Mouse (Mus musculus) urinary bladder, postnatal 4 days (tissue): ENCODE data around the gene 4833439L19Rik.
A peak's percentile ranks its signal among the peaks of the same experiment; 100 is the strongest.

Experiments
- DNase-seq, 2 experiments: peaks; one replicate each; pipeline ENCODE4 v3.0.0; 2021 to 2022; ENCODE audit warnings: low spot score in 2 of 2

Gene 4833439L19Rik

DNA sequence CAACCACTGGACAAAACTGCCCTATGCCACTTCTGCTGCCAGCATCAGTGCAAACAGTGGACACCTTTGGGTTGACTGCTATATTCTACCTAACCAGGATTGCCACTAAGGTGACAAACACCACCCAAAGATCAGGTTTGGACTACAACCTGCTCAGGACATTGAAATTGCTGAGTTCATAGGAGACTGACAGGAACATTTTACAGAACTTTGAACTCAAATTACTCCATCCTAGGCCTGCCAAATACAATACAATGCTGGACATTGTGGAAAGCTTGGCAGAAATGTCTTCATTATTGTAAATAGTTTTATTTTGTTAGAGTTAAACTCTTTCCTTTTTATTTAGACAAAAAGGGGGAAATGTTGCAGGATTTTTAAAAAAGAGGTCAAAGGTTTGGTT lies 44.1 kb downstream of the 4833439L19Rik start:
- DNase-seq: no peak

- DNase-seq: no peak
Observed at GRCm38 (mm10) chr13:54520221-54520620, 45.0 kb downstream of the 4833439L19Rik start.

DNA sequence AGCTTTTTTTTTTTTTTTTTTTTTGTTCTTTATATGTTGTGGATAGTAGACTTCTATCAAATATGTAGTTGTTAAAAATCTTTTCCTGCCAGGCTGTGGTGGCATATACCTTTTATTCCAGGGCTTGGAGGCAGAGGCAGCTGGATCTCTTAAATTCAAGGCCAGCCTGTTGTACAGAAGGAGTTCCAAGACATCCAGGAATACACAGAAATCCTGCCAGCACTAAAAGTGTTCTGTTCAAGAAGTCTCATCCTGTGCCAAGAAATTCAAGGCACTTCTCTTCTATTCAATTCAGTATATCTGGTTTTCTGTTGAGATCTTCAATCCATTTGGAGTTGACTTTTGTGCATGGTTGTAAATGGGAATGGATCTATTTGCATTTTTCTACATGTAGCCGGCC lies 59.3 kb downstream of the 4833439L19Rik start:
- DNase-seq: no peak

GRCm38 (mm10) chr13:54504611-54505260 lies 60.5 kb downstream of the 4833439L19Rik start:
- DNase-seq: no peak

GRCm38 (mm10) chr13:54503604-54504521 lies 61.4 kb downstream of the 4833439L19Rik start, which contains the start of gene Simc1:
Gene Simc1, plus strand, starts transcription at chr13:54503779.
- DNase-seq: peak; percentile 56 to 73

DNA sequence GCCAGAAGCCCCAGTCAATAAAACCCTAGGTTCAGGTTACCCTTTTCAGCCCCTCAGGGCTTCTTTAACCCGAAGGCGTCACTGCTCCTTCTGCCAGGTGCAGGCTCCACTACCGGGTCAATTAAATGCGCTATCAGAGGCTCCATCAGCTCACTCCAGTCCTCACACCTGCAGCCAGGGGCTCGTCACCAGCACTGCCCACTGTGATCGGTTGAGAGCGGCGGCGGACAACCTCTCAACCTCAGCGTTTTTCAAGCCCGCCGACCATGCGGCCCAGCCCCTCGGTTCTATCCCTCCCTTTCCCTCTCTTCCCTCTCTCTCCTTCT lies 62.0 kb downstream of the 4833439L19Rik start:
- DNase-seq: no peak

DNA sequence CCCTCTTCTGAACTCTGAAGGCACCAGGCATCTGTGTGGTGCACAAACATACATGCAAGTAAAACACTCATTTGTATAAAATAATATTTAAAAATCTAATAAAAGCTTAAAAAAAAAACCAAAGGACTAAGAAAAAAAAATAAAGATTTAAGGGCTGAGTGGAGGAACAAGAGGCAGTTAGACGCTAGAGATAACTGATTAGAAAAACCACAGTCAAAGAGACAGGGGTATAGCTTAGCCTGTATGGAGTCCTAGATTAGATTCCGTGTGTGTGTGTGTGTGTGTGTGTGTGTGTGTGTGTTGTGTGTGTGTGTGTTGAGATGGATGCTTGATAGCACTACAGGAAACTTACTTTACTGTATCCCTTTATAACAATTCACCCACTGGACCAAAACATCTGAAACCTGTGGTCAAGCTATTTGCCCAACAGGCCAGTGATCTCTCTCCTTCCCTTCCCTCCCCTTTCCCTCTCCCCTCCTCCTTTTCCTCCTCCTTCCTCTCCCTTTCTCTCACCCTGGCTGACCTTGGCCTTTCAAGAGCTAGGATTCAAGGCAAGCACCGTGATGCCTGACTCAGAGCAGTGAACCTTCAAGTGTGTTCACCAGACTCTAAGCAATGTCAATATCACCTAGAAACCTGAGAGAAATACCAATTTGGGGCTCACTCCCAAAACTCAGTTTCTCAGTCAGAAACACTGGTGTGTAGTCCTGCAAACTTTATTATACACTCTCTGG lies 63.1 kb downstream of the 4833439L19Rik start:
- DNase-seq: no peak

- DNase-seq: no peak
Observed at GRCm38 (mm10) chr13:54501352-54501751, 63.9 kb downstream of the 4833439L19Rik start.
